Mouse (Mus musculus): ENCODE results near the gene Gm11127.
"Not testable (repeated sequence)": the region's sequence is repeated elsewhere in the genome, so short reads cannot be mapped to it uniquely, and the experiment has no call there.

The Gm11127 gene

GRCm38 (mm10) chr17:36058362-36058761, at the start of gene Gm11127:
Gm11127 (minus strand) TSS chr17:36058371.
- H3K36me3 ChIP-seq (ENCODE audit: control insufficient read depth, insufficient read depth, low read length, poor library complexity, severe bottlenecking); DNase-seq (ENCODE audit: low read depth, low spot score): not testable (repeated sequence)

GRCm38 (mm10) chr17:36102091-36102490, 43.9 kb upstream of the Gm11127 start:
- H3K36me3 ChIP-seq (ENCODE audit: control insufficient read depth, insufficient read depth, low read length, poor library complexity, severe bottlenecking); DNase-seq (ENCODE audit: low read depth, low spot score); H3K27me3 ChIP-seq (ENCODE audit: control insufficient read depth, insufficient read depth, low read length, poor library complexity, severe bottlenecking): not testable (repeated sequence)

More at GRCm38 (mm10) chr17:36058362-36058761, at the start of gene Gm11127:
- H3K27me3 ChIP-seq (ENCODE audit: control insufficient read depth, insufficient read depth, low read length, poor library complexity, severe bottlenecking), result not testable (repeated sequence)

GRCm38 (mm10) chr17:36099603-36100002, 41.4 kb upstream of the Gm11127 start:
- H3K27me3 ChIP-seq (ENCODE audit: control insufficient read depth, insufficient read depth, low read length, poor library complexity, severe bottlenecking); H3K36me3 ChIP-seq (ENCODE audit: control insufficient read depth, insufficient read depth, low read length, poor library complexity, severe bottlenecking); DNase-seq (ENCODE audit: low read depth, low spot score): not testable (repeated sequence)

- Histone ChIP-seq H3K27me3 (ENCODE audit: control insufficient read depth, insufficient read depth, low read length, poor library complexity, severe bottlenecking) (no peaks in the 10 kb centered on the region), H3K36me3 (ENCODE audit: control insufficient read depth, insufficient read depth, low read length, poor library complexity, severe bottlenecking) (no peaks in the 10 kb centered on the region)
- no peak for DNase-seq (ENCODE audit: low read depth, low spot score)
Measured at GRCm38 (mm10) chr17:36093936-36094335, 35.8 kb upstream of the Gm11127 start.

GRCm38 (mm10) chr17:36092520-36092919, 34.3 kb upstream of the Gm11127 start:
- not testable (repeated sequence) for DNase-seq (ENCODE audit: low read depth, low spot score); H3K36me3 ChIP-seq (ENCODE audit: control insufficient read depth, insufficient read depth, low read length, poor library complexity, severe bottlenecking); H3K27me3 ChIP-seq (ENCODE audit: control insufficient read depth, insufficient read depth, low read length, poor library complexity, severe bottlenecking)

GRCm38 (mm10) chr17:36091933-36092332, 33.8 kb upstream of the Gm11127 start:
- DNase-seq (ENCODE audit: low read depth, low spot score); H3K27me3 ChIP-seq (ENCODE audit: control insufficient read depth, insufficient read depth, low read length, poor library complexity, severe bottlenecking); H3K36me3 ChIP-seq (ENCODE audit: control insufficient read depth, insufficient read depth, low read length, poor library complexity, severe bottlenecking): not testable (repeated sequence)

- DNase-seq (ENCODE audit: low read depth, low spot score); H3K27me3 ChIP-seq (ENCODE audit: control insufficient read depth, insufficient read depth, low read length, poor library complexity, severe bottlenecking); H3K36me3 ChIP-seq (ENCODE audit: control insufficient read depth, insufficient read depth, low read length, poor library complexity, severe bottlenecking): not testable (repeated sequence)
Measured at GRCm38 (mm10) chr17:36085976-36086375, 27.8 kb upstream of the Gm11127 start.

- H3K36me3 ChIP-seq (ENCODE audit: control insufficient read depth, insufficient read depth, low read length, poor library complexity, severe bottlenecking), result no peaks in the 10 kb centered on the region
- peaks cover 3% of the 10 kb centered on the region; the same call in 1 of the 2 replicates for H3K27me3 ChIP-seq (ENCODE audit: control insufficient read depth, insufficient read depth, low read length, poor library complexity, severe bottlenecking)
- peak; percentile 22 for DNase-seq (ENCODE audit: low read depth, low spot score)
Measured at GRCm38 (mm10) chr17:36083870-36084451, 25.8 kb upstream of the Gm11127 start.

GRCm38 (mm10) chr17:36083266-36083869, 25.2 kb upstream of the Gm11127 start:
- Histone ChIP-seq H3K36me3 (ENCODE audit: control insufficient read depth, insufficient read depth, low read length, poor library complexity, severe bottlenecking) (no peaks in the 10 kb centered on the region), H3K27me3 (ENCODE audit: control insufficient read depth, insufficient read depth, low read length, poor library complexity, severe bottlenecking) (peaks cover 3% of the 10 kb centered on the region; the same call in 1 of the 2 replicates)
- peak; percentile 55 for DNase-seq (ENCODE audit: low read depth, low spot score)

- not testable (repeated sequence) for H3K27me3 ChIP-seq (ENCODE audit: control insufficient read depth, insufficient read depth, low read length, poor library complexity, severe bottlenecking); H3K36me3 ChIP-seq (ENCODE audit: control insufficient read depth, insufficient read depth, low read length, poor library complexity, severe bottlenecking); DNase-seq (ENCODE audit: low read depth, low spot score)
Measured at GRCm38 (mm10) chr17:36082519-36083232, 24.5 kb upstream of the Gm11127 start.

- H3K27me3 ChIP-seq (ENCODE audit: control insufficient read depth, insufficient read depth, low read length, poor library complexity, severe bottlenecking); H3K36me3 ChIP-seq (ENCODE audit: control insufficient read depth, insufficient read depth, low read length, poor library complexity, severe bottlenecking); DNase-seq (ENCODE audit: low read depth, low spot score): not testable (repeated sequence)
Measured at GRCm38 (mm10) chr17:36081901-36082300, 23.7 kb upstream of the Gm11127 start.

GRCm38 (mm10) chr17:36060829-36061228, 2.7 kb upstream of the Gm11127 start:
- peak; percentile 93 for DNase-seq (ENCODE audit: low read depth, low spot score)
- H3K27me3 ChIP-seq (ENCODE audit: control insufficient read depth, insufficient read depth, low read length, poor library complexity, severe bottlenecking), result no peaks in the 10 kb centered on the region
- no peaks in the 10 kb centered on the region for H3K36me3 ChIP-seq (ENCODE audit: control insufficient read depth, insufficient read depth, low read length, poor library complexity, severe bottlenecking)

GRCm38 (mm10) chr17:36057927-36058326, 244 bp downstream of the Gm11127 start:
- H3K27me3 ChIP-seq (ENCODE audit: control insufficient read depth, insufficient read depth, low read length, poor library complexity, severe bottlenecking); DNase-seq (ENCODE audit: low read depth, low spot score); H3K36me3 ChIP-seq (ENCODE audit: control insufficient read depth, insufficient read depth, low read length, poor library complexity, severe bottlenecking): not testable (repeated sequence)

GRCm38 (mm10) chr17:36043286-36043685, 14.9 kb downstream of the Gm11127 start:
- H3K27me3 ChIP-seq (ENCODE audit: control insufficient read depth, insufficient read depth, low read length, poor library complexity, severe bottlenecking), result no peaks in the 10 kb centered on the region
- no peak for DNase-seq (ENCODE audit: low read depth, low spot score)
- no peaks in the 10 kb centered on the region for H3K36me3 ChIP-seq (ENCODE audit: control insufficient read depth, insufficient read depth, low read length, poor library complexity, severe bottlenecking)

- peak; percentile 95 for DNase-seq (ENCODE audit: low read depth, low spot score)
Measured at GRCm38 (mm10) chr17:36042610-36043169, 15.5 kb downstream of the Gm11127 start, which contains the start of the genes H2-T22 and Gm6034. H2-T22 (minus strand) TSS chr17:36042747. Gm6034 (plus strand) TSS chr17:36042961.

More at GRCm38 (mm10) chr17:36042610-36043169, 15.5 kb downstream of the Gm11127 start, which contains the start of the genes H2-T22 and Gm6034:
- not testable (repeated sequence) for H3K27me3 ChIP-seq (ENCODE audit: control insufficient read depth, insufficient read depth, low read length, poor library complexity, severe bottlenecking); H3K36me3 ChIP-seq (ENCODE audit: control insufficient read depth, insufficient read depth, low read length, poor library complexity, severe bottlenecking)
